Mouse (Mus musculus): Measurements from ENCODE around the gene Galnt10. TPM values are rescaled to one million over a fixed set of nuclear protein-coding genes. Genes with fewer than 3 reads are reported as not detected.

The Galnt10 gene
- total and polyA plus RNA-seq, 3 experiments = 0.07 to 0.85 TPM; not detected in 1

DNA sequence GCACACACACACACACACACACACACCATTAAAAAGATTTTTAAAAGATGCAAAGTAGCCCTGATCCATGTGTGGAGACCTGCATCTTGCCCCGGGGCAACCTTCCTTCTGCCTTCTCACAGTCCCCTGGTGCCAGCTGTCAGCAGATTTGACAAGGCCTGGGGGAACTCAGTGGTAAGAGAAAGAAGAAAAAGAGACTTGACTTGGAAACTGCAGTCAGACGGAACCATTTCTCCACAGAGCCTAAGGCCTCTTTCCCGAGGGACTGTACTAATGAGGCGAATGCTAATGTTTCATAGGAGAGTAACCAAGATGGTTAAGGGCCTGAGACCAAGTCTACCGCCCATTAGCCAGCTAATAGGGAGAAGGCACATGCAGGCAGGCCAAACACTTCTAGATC, 49.3 kb upstream of the Galnt10 start:
- in situ Hi-C loops (cut with MboI; ENCODE audit: low pct_ligation_motif_present, low pct_unique_long_range_greater_than_20kb, low sequenced_read_pairs) (no loop called here), dilution Hi-C loops (cut with MboI; ENCODE audit: extremely low pct_ligation_motif_present, extremely low pct_unique_long_range_greater_than_20kb, low sequenced_read_pairs) (no loop called here)
- Histone ChIP-seq H3K27me3 (replicated peaks) (peaks cover 83% of the 10 kb centered on the region), H3K4me3 (replicated peaks in 1 of 3; ENCODE audit: low read depth in 2 of 3, low read length in 2 of 3, poor library complexity in 1 of 3) (no peak overlapping the region), H3K9ac (ENCODE audit: insufficient read depth, low read depth) (no peak overlapping the region), H3K9me3 (replicated peaks; ENCODE audit: low read length) (peaks cover 7% of the 10 kb centered on the region), H3K4me1 (ENCODE audit: control insufficient read depth in 1 of 2, insufficient read depth in 2 of 2) (no peaks in the 10 kb centered on the region), H3K27ac (ENCODE audit: insufficient read depth, low read depth) (no peak overlapping the region), H3K79me2 (replicated peaks; ENCODE audit: control insufficient read depth, extremely low read depth, insufficient read depth, poor library complexity, severe bottlenecking) (no peaks in the 10 kb centered on the region), H3K4me2 (ENCODE audit: insufficient read depth, low read depth, poor library complexity, severe bottlenecking) (no peak overlapping the region), H3K36me3 (replicated peaks in 1 of 2; ENCODE audit: control insufficient read depth in 1 of 2, insufficient read depth in 1 of 2, low read length in 1 of 2) (no peaks in the 10 kb centered on the region)
- DNase-seq (ENCODE audit: extremely low read depth) = no peak
- TF ChIP-seq UBTF (IDR thresholded peaks at IDR 0.05; ENCODE audit: low read depth, low read length) (no peak), KAT2A (IDR thresholded peaks at IDR 0.05; ENCODE audit: insufficient replicate concordance, low read length) (no peak), E2F4 (IDR thresholded peaks at IDR 0.05; ENCODE audit: insufficient replicate concordance, low read depth, low read length) (no peak), EP300 (IDR thresholded peaks at IDR 0.05; ENCODE audit: low read length) (no peak), GABPA (IDR thresholded peaks at IDR 0.05; ENCODE audit: insufficient replicate concordance, low read depth, low read length) (no peak), NELFE (IDR thresholded peaks at IDR 0.05; ENCODE audit: low read depth, low read length) (no peak), TCF12 (IDR thresholded peaks at IDR 0.05; ENCODE audit: low read depth, low read length) (no peak)

DNA sequence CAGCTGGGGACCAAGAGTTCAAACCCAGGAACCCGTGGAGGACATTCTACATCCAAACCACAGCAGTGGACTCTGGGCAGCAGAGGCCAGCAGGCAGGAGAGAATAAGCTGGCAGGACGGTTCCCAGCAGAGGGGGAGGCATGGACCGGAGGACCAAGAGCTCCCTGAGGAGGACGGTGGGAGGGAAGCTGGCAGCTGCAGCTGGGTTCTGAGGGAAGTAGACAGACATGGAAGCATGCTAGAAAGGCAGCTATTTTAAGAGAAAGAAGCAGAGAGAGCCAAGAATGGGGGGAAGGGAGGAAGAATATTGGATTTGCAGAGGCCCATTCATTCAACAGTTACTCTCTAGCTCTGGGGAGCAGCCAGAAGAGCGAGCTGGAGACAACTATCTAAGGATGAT, 47.1 kb upstream of the Galnt10 start:
- no peak overlapping the region for H3K27ac ChIP-seq (ENCODE audit: insufficient read depth, low read depth)
- peaks cover 7% of the 10 kb centered on the region for H3K9me3 ChIP-seq (replicated peaks; ENCODE audit: low read length)
- H3K4me2 ChIP-seq (ENCODE audit: insufficient read depth, low read depth, poor library complexity, severe bottlenecking) = no peak overlapping the region
- TF ChIP-seq SMC3 (IDR thresholded peaks at IDR 0.05; ENCODE audit: low read depth, low read length) = no peak
- no peak for TF ChIP-seq MEF2A (IDR thresholded peaks at IDR 0.05; ENCODE audit: borderline replicate concordance, low read depth, low read length)
- in situ Hi-C loops (cut with MboI; ENCODE audit: low pct_ligation_motif_present, low pct_unique_long_range_greater_than_20kb, low sequenced_read_pairs) = no loop called here
- peaks cover 85% of the 10 kb centered on the region for H3K27me3 ChIP-seq (replicated peaks)
- no peaks in the 10 kb centered on the region for H3K36me3 ChIP-seq (replicated peaks in 1 of 2; ENCODE audit: control insufficient read depth in 1 of 2, insufficient read depth in 1 of 2, low read length in 1 of 2)
- no peak for DNase-seq (ENCODE audit: extremely low read depth)
- H3K79me2 ChIP-seq (replicated peaks; ENCODE audit: control insufficient read depth, extremely low read depth, insufficient read depth, poor library complexity, severe bottlenecking) = no peaks in the 10 kb centered on the region
- dilution Hi-C loops (cut with MboI; ENCODE audit: extremely low pct_ligation_motif_present, extremely low pct_unique_long_range_greater_than_20kb, low sequenced_read_pairs) = no loop called here
- no peak overlapping the region for H3K4me3 ChIP-seq (replicated peaks in 1 of 3; ENCODE audit: low read depth in 2 of 3, low read length in 2 of 3, poor library complexity in 1 of 3)
- H3K4me1 ChIP-seq (ENCODE audit: control insufficient read depth in 1 of 2, insufficient read depth in 2 of 2) = peaks cover 0 to 6% of the 10 kb centered on the region in 2 experiments; a peak in 2 of 4 replicates
- H3K9ac ChIP-seq (ENCODE audit: insufficient read depth, low read depth) = no peak overlapping the region

DNA sequence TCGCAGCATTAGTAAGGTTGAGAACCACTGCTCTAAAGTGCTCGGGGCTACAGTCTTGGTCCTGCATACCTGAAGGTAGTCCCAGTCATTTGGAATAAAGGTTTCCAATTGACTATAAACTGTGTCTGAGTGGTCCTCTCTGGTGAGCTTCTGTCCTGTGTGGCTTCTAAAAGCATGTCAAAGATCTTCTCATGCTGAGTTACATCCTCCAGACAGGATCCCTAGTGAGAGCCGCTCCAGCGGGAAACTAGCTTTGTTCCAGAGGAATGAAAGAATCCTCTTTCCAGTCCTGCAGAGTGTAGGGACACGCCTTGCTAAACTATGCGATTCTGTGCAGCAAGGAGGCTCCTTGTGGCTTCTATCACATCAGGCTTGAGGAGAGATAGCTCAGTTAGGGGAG, 45.9 kb upstream of the Galnt10 start:
- H3K4me2 ChIP-seq (ENCODE audit: insufficient read depth, low read depth, poor library complexity, severe bottlenecking) = no peak overlapping the region
- DNase-seq (ENCODE audit: extremely low read depth) = no peak
- H3K9ac ChIP-seq (ENCODE audit: insufficient read depth, low read depth) = no peak overlapping the region
- peaks cover 85% of the 10 kb centered on the region for H3K27me3 ChIP-seq (replicated peaks)
- in situ Hi-C loops (cut with MboI; ENCODE audit: low pct_ligation_motif_present, low pct_unique_long_range_greater_than_20kb, low sequenced_read_pairs) = no loop called here
- no peaks in the 10 kb centered on the region for H3K36me3 ChIP-seq (replicated peaks in 1 of 2; ENCODE audit: control insufficient read depth in 1 of 2, insufficient read depth in 1 of 2, low read length in 1 of 2)
- dilution Hi-C loops (cut with MboI; ENCODE audit: extremely low pct_ligation_motif_present, extremely low pct_unique_long_range_greater_than_20kb, low sequenced_read_pairs) = no loop called here
- H3K4me1 ChIP-seq (ENCODE audit: control insufficient read depth in 1 of 2, insufficient read depth in 2 of 2) = peaks cover 0 to 6% of the 10 kb centered on the region in 2 experiments; a peak in 2 of 4 replicates
- peaks cover 7% of the 10 kb centered on the region for H3K9me3 ChIP-seq (replicated peaks; ENCODE audit: low read length)
- H3K79me2 ChIP-seq (replicated peaks; ENCODE audit: control insufficient read depth, extremely low read depth, insufficient read depth, poor library complexity, severe bottlenecking) = no peaks in the 10 kb centered on the region
- no peak overlapping the region for H3K4me3 ChIP-seq (replicated peaks in 1 of 3; ENCODE audit: low read depth in 2 of 3, low read length in 2 of 3, poor library complexity in 1 of 3)
- no peak overlapping the region for H3K27ac ChIP-seq (ENCODE audit: insufficient read depth, low read depth)
- TF ChIP-seq E2F4 (IDR thresholded peaks at IDR 0.05; ENCODE audit: insufficient replicate concordance, low read depth, low read length) = no peak
- TF ChIP-seq BHLHE40 (IDR thresholded peaks at IDR 0.05; ENCODE audit: low read depth, low read length) = no peak
